Mouse (Mus musculus) kidney, embryonic 15.5 days (tissue): ENCODE measurements around the gene Magee1. TPM values are rescaled to one million over a fixed set of nuclear protein-coding genes. Genes with fewer than 3 reads are reported as not detected.

Experiments
- ATAC-seq: fragments of 200-750 bp; cut with Nextera tagmentation; replicated peaks from 2 replicates; pipeline ENCODE4 v1.8.0; 2017; ENCODE audit warnings: moderate TSS enrichment; ENCODE audit not compliant: low FRiP score
- H3K27ac ChIP-seq: fragments of 300-500 bp; sonication (generic); 2 replicates; pipeline ENCODE4 v1.5.1; 2015; ENCODE audit warnings: mild to moderate bottlenecking, inconsistent platforms
- H3K27me3 ChIP-seq: fragments of 300-500 bp; sonication (generic); 2 replicates; pipeline ENCODE4 v1.6.1; 2015; ENCODE audit warnings: inconsistent platforms
- H3K36me3 ChIP-seq: fragments of 300-500 bp; sonication (generic); 2 replicates; pipeline ENCODE4 v1.6.1; 2015; ENCODE audit warnings: inconsistent platforms
- H3K4me1 ChIP-seq: fragments of 300-500 bp; sonication (generic); 2 replicates; pipeline ENCODE4 v1.6.1; 2015; ENCODE audit warnings: inconsistent platforms
- H3K4me2 ChIP-seq: fragments of 300-500 bp; sonication (generic); 2 replicates; pipeline ENCODE4 v1.6.1; 2015; ENCODE audit warnings: moderate library complexity, mild to moderate bottlenecking, inconsistent platforms
- H3K4me3 ChIP-seq: fragments of 300-500 bp; sonication (generic); replicated peaks from 2 replicates; pipeline ENCODE4 v1.5.1; 2015; ENCODE audit warnings: mild to moderate bottlenecking, inconsistent platforms
- H3K9ac ChIP-seq: fragments of 300-500 bp; sonication (generic); 2 replicates; pipeline ENCODE4 v1.6.1; 2015; ENCODE audit warnings: mild to moderate bottlenecking, inconsistent platforms
- H3K9me3 ChIP-seq: fragments of 300-500 bp; sonication (generic); replicated peaks from 2 replicates; pipeline ENCODE4 v1.6.1; 2016; ENCODE audit warnings: inconsistent platforms
- WGBS: fragments of 180-500 bp; shearing (Covaris S2); methylation state at CpG from one replicate; pipeline ENCODE4 v1.1.7; 2015; ENCODE audit warnings: mixed read lengths; 5-methylcytosine and 5-hydroxymethylcytosine counted together
- polyA plus RNA-seq: library from polyadenylated mRNA; unstranded; fragments of >200 nt; fragmentation: Nextera tagmentation; extraction: Ambion mirVana; gene quantifications from 2 replicates; pipeline ENCODE4 v1.2.1, GENCODE M21; 2015

The Magee1 gene
- polyA plus RNA-seq, 1 experiment from 2014 or later, result 18.1 TPM

DNA sequence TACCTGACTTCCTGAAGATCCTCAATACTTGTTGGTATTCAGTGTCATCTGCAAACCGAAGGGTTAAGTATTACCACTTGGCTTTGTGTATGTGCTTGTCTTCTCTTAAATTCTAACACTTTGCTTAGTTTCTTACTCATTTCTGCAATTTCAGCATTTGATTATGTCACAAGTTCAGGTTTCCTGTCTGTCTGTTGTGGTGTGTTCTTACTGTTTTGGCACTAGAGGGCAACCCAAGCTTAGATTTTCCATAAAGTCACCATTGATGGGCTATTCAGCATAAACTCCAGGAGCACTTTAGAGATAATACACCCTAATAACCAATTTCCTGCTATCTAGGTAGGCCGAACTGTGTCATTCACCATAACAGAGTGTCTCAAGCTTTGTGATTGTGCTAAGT lies 47.0 kb downstream of the Magee1 start:
- Histone ChIP-seq H3K27me3 (peaks cover 35% of the 10 kb centered on the region), H3K4me1 (no peaks in the 10 kb centered on the region), H3K9ac (no peak overlapping the region), H3K9me3 (no peaks in the 10 kb centered on the region), H3K27ac (no peak overlapping the region), H3K4me3 (no peak overlapping the region), H3K36me3 (no peaks in the 10 kb centered on the region), H3K4me2 (no peak overlapping the region)
- 70% methylated on average over 2 of the region's 2 CpGs for WGBS
- no peak for ATAC-seq

Other genes starting within 250 kb of the Magee1 start
- 64.1 and 67.8 TPM in 2 replicates for gene Pbdc1, start 40.6 kb upstream of the Magee1 start, polyA plus RNA-seq